Mouse (Mus musculus): ENCODE results near the gene Acer1. TPM values are rescaled to one million over a fixed set of nuclear protein-coding genes. Genes with fewer than 3 reads are reported as not detected.
A peak's percentile ranks its signal among the peaks of the same experiment; 100 is the strongest.
"Not testable (repeated sequence)": the region's sequence is repeated elsewhere in the genome, so short reads cannot be mapped to it uniquely, and the experiment has no call there.

Gene Acer1
- total RNA-seq, 4 experiments from 2014 or later = not detected

- no peak for DNase-seq (ENCODE audit: low spot score)
Observed at GRCm38 (mm10) chr17:56952639-56953038, 29.3 kb downstream of the Acer1 start.

- peak; percentile 62 for DNase-seq (ENCODE audit: low spot score)
Observed at GRCm38 (mm10) chr17:56950915-56951314, 31.0 kb downstream of the Acer1 start.

GRCm38 (mm10) chr17:56938751-56939150, 43.2 kb downstream of the Acer1 start:
- no peak for DNase-seq (ENCODE audit: low spot score)

GRCm38 (mm10) chr17:56936731-56937130, 45.2 kb downstream of the Acer1 start:
- DNase-seq (ENCODE audit: low spot score) = no peak

GRCm38 (mm10) chr17:56935363-56936131, 46.4 kb downstream of the Acer1 start, which contains the start of gene Mllt1:
Gene Mllt1 (minus strand): TSS chr17:56935415.
- peak; percentile 98 for DNase-seq (ENCODE audit: low spot score)

- DNase-seq (ENCODE audit: low spot score) = peak; percentile 19
Observed at GRCm38 (mm10) chr17:56934545-56935330, 47.2 kb downstream of the Acer1 start.

GRCm38 (mm10) chr17:56933395-56933794, 48.5 kb downstream of the Acer1 start:
- DNase-seq (ENCODE audit: low spot score) = no peak

- DNase-seq (ENCODE audit: low spot score) = no peak
Observed at GRCm38 (mm10) chr17:56930026-56930425, 51.9 kb downstream of the Acer1 start.

GRCm38 (mm10) chr17:56929530-56929929, 52.4 kb downstream of the Acer1 start:
- no peak for DNase-seq (ENCODE audit: low spot score)

GRCm38 (mm10) chr17:56929101-56929500, 52.8 kb downstream of the Acer1 start:
- no peak for DNase-seq (ENCODE audit: low spot score)

GRCm38 (mm10) chr17:56925998-56926397, 55.9 kb downstream of the Acer1 start:
- no peak for DNase-seq (ENCODE audit: low spot score)

- no peak for DNase-seq (ENCODE audit: low spot score)
Observed at GRCm38 (mm10) chr17:56919725-56920124, 62.2 kb downstream of the Acer1 start.

GRCm38 (mm10) chr17:56917166-56917565, 64.8 kb downstream of the Acer1 start:
- DNase-seq (ENCODE audit: low spot score) = no peak

GRCm38 (mm10) chr17:56913444-56913843, 68.5 kb downstream of the Acer1 start:
- no peak for DNase-seq (ENCODE audit: low spot score)

GRCm38 (mm10) chr17:56913023-56913422, 68.9 kb downstream of the Acer1 start:
- DNase-seq (ENCODE audit: low spot score) = no peak

- DNase-seq (ENCODE audit: low spot score) = not testable (repeated sequence)
Observed at GRCm38 (mm10) chr17:56909764-56910163, 72.2 kb downstream of the Acer1 start.

- peak; percentile 19 for DNase-seq (ENCODE audit: low spot score)
Observed at GRCm38 (mm10) chr17:56907887-56908286, 74.0 kb downstream of the Acer1 start.

GRCm38 (mm10) chr17:56907096-56907495, 74.8 kb downstream of the Acer1 start:
- DNase-seq (ENCODE audit: low spot score) = no peak

- DNase-seq (ENCODE audit: low spot score) = no peak
Observed at GRCm38 (mm10) chr17:56906166-56906565, 75.8 kb downstream of the Acer1 start.
